8 mouse cellular contexts compared by ENCODE assay signal in the genomic region with DNA sequence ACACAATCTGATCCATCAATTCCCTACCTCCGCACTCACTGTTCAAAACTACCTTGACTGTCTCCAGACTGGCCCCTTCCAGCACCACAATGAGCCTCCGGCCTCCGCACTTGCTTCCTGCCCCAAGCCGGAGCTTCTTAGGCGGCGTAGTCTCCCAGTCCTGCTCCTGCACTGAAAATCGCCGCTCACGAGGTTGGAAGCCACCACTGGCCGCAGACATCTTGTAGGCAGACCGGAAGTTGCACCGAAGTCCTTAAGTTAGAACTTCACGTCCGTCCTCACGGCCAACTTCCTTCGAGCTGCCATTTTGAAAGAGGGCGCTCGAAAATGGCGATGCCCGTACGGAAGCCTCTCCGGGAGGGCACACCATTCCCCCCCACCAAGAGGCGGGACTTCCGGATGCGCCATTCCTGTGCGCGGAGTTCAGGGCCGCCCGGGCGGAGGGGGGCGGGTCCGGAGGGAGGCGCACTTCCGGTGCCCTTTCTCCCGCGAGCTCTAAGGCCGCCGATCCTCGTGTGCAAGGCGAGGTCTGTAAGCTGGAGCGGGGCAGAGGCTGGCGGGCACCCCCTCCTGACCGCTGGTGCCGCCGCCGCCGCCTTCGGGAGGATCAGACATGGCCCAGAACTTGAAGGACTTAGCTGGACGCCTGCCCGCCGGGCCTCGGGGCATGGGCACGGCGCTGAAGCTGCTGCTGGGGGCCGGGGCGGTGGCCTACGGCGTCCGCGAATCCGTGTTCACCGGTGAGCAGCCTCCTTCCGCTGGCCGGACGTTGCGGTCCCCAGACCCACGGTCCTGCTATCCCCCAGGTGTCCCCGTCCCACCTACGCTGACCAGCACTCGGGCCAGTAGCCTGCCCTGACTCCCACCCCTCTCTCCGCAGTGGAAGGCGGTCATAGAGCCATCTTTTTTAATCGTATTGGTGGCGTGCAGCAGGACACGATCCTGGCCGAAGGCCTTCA. TPM values are rescaled to one million over a fixed set of nuclear protein-coding genes. Genes with fewer than 3 reads are reported as not detected.
A peak's percentile ranks its signal among the peaks of the same experiment; 100 is the strongest.
DNase-seq lines count a peak whose midpoint lies in the region; ATAC-seq and TF ChIP-seq lines count a peak whose summit lies in the region.

A gene (minus strand): TSS at position 355 of the 959 bp plus-strand sequence.
A gene (plus strand): TSS at position 513 of the 959 bp plus-strand sequence.

- no peaks in the 10 kb centered on the region for H3K27me3 ChIP-seq in ES-Bruce4 (ENCODE audit: control insufficient read depth, insufficient read depth, low read length, poor library complexity, severe bottlenecking)
- no peaks in the 10 kb centered on the region for H3K27me3 ChIP-seq in forebrain, embryonic 13.5 days
- no peaks in the 10 kb centered on the region for H3K27me3 ChIP-seq in liver, postnatal 0 days (ENCODE audit: insufficient read depth, low read length)
- no peaks in the 10 kb centered on the region for H3K27me3 ChIP-seq in neural tube, embryonic 14.5 days (ENCODE audit: control insufficient read depth, insufficient read depth, low read length)

- DNase-seq in heart, postnatal 10 days = peak; percentile 99
- peak; percentile 91 for DNase-seq in large intestine, adult 2 months (ENCODE audit: low read depth, low spot score)
- DNase-seq in liver, postnatal 0 days = peak; percentile 99
- DNase-seq in testis, postnatal 10 days (ENCODE audit: low spot score) = peak; percentile 98

- H3K4me1 ChIP-seq in ES-Bruce4 (ENCODE audit: control insufficient read depth, insufficient read depth, low read length) = no peaks in the 10 kb centered on the region
- peaks cover 37% of the 10 kb centered on the region for H3K4me1 ChIP-seq in forebrain, embryonic 13.5 days
- H3K4me1 ChIP-seq in liver, postnatal 0 days (ENCODE audit: insufficient read depth) = peaks cover 39% of the 10 kb centered on the region
- peaks cover 17% of the 10 kb centered on the region for H3K4me1 ChIP-seq in neural tube, embryonic 14.5 days (ENCODE audit: control insufficient read depth, insufficient read depth, low read length)

- TF ChIP-seq CTCF in ES-Bruce4 (IDR thresholded peaks at IDR 0.05; ENCODE audit: low read depth, low read length) = no peak
- peak; percentile 26 for TF ChIP-seq CTCF in liver, postnatal 0 days (IDR thresholded peaks at IDR 0.05; ENCODE audit: low read depth)

- peak within 1 kb of the TSS; percentile 99 for H3K4me2 ChIP-seq in forebrain, embryonic 13.5 days
- peak within 1 kb of the TSS; percentile 97 for H3K4me2 ChIP-seq in liver, postnatal 0 days (ENCODE audit: low read depth, low read length)
- peak within 1 kb of the TSS; percentile 96 for H3K4me2 ChIP-seq in neural tube, embryonic 14.5 days (ENCODE audit: low read depth, low read length)

- peaks cover 49% of the 10 kb centered on the region for H3K36me3 ChIP-seq in ES-Bruce4 (ENCODE audit: control insufficient read depth, insufficient read depth, low read length, poor library complexity, severe bottlenecking)
- peaks cover 56% of the 10 kb centered on the region for H3K36me3 ChIP-seq in forebrain, embryonic 13.5 days (ENCODE audit: poor library complexity, severe bottlenecking)
- H3K36me3 ChIP-seq in liver, postnatal 0 days (replicated peaks; ENCODE audit: insufficient read depth, low read length) = peaks cover 38% of the 10 kb centered on the region
- H3K36me3 ChIP-seq in neural tube, embryonic 14.5 days (ENCODE audit: control insufficient read depth, insufficient read depth, low read length) = peaks cover 26% of the 10 kb centered on the region

- peak within 1 kb of the TSS; percentile 81 for H3K4me3 ChIP-seq in ES-Bruce4 (ENCODE audit: low read depth, low read length)
- H3K4me3 ChIP-seq in forebrain, embryonic 13.5 days = peak within 1 kb of the TSS; percentile 98
- H3K4me3 ChIP-seq in liver, postnatal 0 days (ENCODE audit: low read depth, low read length) = peak within 1 kb of the TSS; percentile 83
- H3K4me3 ChIP-seq in neural tube, embryonic 14.5 days (ENCODE audit: low read depth, low read length) = peak within 1 kb of the TSS; percentile 67

- no peaks in the 10 kb centered on the region for H3K9me3 ChIP-seq in ES-Bruce4 (replicated peaks; ENCODE audit: control insufficient read depth, insufficient read depth, low read length, poor library complexity, severe bottlenecking)
- H3K9me3 ChIP-seq in forebrain, embryonic 13.5 days (replicated peaks) = no peaks in the 10 kb centered on the region
- H3K9me3 ChIP-seq in liver, postnatal 0 days (ENCODE audit: low read length) = no peaks in the 10 kb centered on the region
- no peaks in the 10 kb centered on the region for H3K9me3 ChIP-seq in neural tube, embryonic 14.5 days (ENCODE audit: control insufficient read depth, low read length)

- intact Hi-C loops in heart, postnatal 10 days (cut with DNase I) = loop anchor here (1.0 to 2.0 kb wide), 2 partner anchors 29 to 49 kb away; a partner anchor contains a TSS

- no peak for TF ChIP-seq POLR2A in ES-Bruce4 (IDR thresholded peaks at IDR 0.05; ENCODE audit: insufficient read depth, low read length)

- H3K9ac ChIP-seq in ES-Bruce4 (ENCODE audit: low read depth, poor library complexity, severe bottlenecking) = peak within 1 kb of the TSS; percentile 91
- H3K9ac ChIP-seq in forebrain, embryonic 13.5 days = peak within 1 kb of the TSS; percentile 94
- H3K9ac ChIP-seq in liver, postnatal 0 days (replicated peaks) = peak within 1 kb of the TSS; percentile 92
- peak within 1 kb of the TSS; percentile 71 for H3K9ac ChIP-seq in neural tube, embryonic 14.5 days (replicated peaks; ENCODE audit: low read depth, low read length)

- no peak for TF ChIP-seq EP300 in ES-Bruce4 (IDR thresholded peaks at IDR 0.05; ENCODE audit: insufficient read depth, low read depth, low read length)
- peak; percentile 87 for TF ChIP-seq EP300 in liver, postnatal 0 days (IDR thresholded peaks at IDR 0.05; ENCODE audit: low read depth)

- H3K27ac ChIP-seq in ES-Bruce4 (ENCODE audit: insufficient read depth, low read length) = peak within 1 kb of the TSS; percentile 52
- peak within 1 kb of the TSS; percentile 78 for H3K27ac ChIP-seq in forebrain, embryonic 13.5 days
- peak within 1 kb of the TSS; percentile 91 for H3K27ac ChIP-seq in liver, postnatal 0 days (ENCODE audit: low read depth)
- peak within 1 kb of the TSS; percentile 60; the same call in 1 of the 2 replicates for H3K27ac ChIP-seq in neural tube, embryonic 14.5 days (ENCODE audit: low read depth, low read length)

- ATAC-seq in cerebellum, adult (ENCODE audit: insufficient number of reproducible peaks, low FRiP score, low TSS enrichment) = peak; percentile 92
- peak; percentile 97 for ATAC-seq in forebrain, embryonic 13.5 days
- ATAC-seq in liver, postnatal 0 days = peak; percentile 98
- peak; percentile 97 for ATAC-seq in neural tube, embryonic 14.5 days (ENCODE audit: low read depth)

- under 1% methylated on average over 75 of the region's 76 CpGs for WGBS in forebrain, embryonic 13.5 days
- WGBS in large intestine, adult 2 months = under 1% methylated on average over 76 of the region's 76 CpGs
- under 1% methylated on average over 73 of the region's 76 CpGs for WGBS in liver, postnatal 0 days (ENCODE audit: insufficient replicate concordance)
- under 1% methylated on average over 68 of the region's 76 CpGs for WGBS in neural tube, embryonic 14.5 days

RNA-seq across cellular contexts. Expression of the first gene that starts in this region (rescaled TPM):
- polyA plus RNA-seq in ES-Bruce4 (2011; ENCODE audit: insufficient read depth, insufficient read length, low read depth, missing spikeins) = 118 TPM in 2 replicates
- 194 and 209 TPM in 2 replicates for polyA plus RNA-seq in forebrain, embryonic 13.5 days (2015; fragmentation: Nextera tagmentation; extraction: Ambion mirVana)
- total RNA-seq in heart, postnatal 10 days (2021) = 10 to 100 TPM; 64.2 to 66.4 TPM
- polyA plus RNA-seq in large intestine, adult 2 months (2012; rRNA removed) = 90.6 and 107 TPM in 2 replicates
- polyA plus RNA-seq in liver, postnatal 0 days (2015; fragmentation: Nextera tagmentation; extraction: Ambion mirVana) = 93.2 and 96.9 TPM in 2 replicates
- polyA plus RNA-seq in neural tube, embryonic 14.5 days (2014; fragmentation: Nextera tagmentation; extraction: Ambion mirVana) = 94.2 and 99.8 TPM in 2 replicates

RNA-seq across cellular contexts. Expression of the second gene that starts in this region (rescaled TPM):
- 329 and 331 TPM in 2 replicates for polyA plus RNA-seq in ES-Bruce4 (2011; ENCODE audit: insufficient read depth, insufficient read length, low read depth, missing spikeins)
- polyA plus RNA-seq in forebrain, embryonic 13.5 days (2015; fragmentation: Nextera tagmentation; extraction: Ambion mirVana) = 289 and 292 TPM in 2 replicates
- total RNA-seq in heart, postnatal 10 days (2021) = 100 to 1,000 TPM; 394 to 399 TPM
- 215 and 267 TPM in 2 replicates for polyA plus RNA-seq in large intestine, adult 2 months (2012; rRNA removed)
- polyA plus RNA-seq in liver, postnatal 0 days (2015; fragmentation: Nextera tagmentation; extraction: Ambion mirVana) = 308 and 318 TPM in 2 replicates
- polyA plus RNA-seq in neural tube, embryonic 14.5 days (2014; fragmentation: Nextera tagmentation; extraction: Ambion mirVana) = 242 and 258 TPM in 2 replicates

Comparison
In these comparisons a context has a peak if more than half of its experiments do, and no peak if none do; other contexts are left out.
1. Peak in every context shown above with its lines: DNase-seq, ATAC-seq, H3K4me3 ChIP-seq and H3K27ac ChIP-seq.